Mouse (Mus musculus) spleen, postnatal 36 days (tissue): Measurements from ENCODE around the gene Cntnap3.
"Not testable (repeated sequence)": the region's sequence is repeated elsewhere in the genome, so short reads cannot be mapped to it uniquely, and the experiment has no call there.

Experiments used
- DNase-seq, 2 experiments: peaks; one replicate each; pipeline ENCODE4 v3.0.0; 2022; ENCODE audit warnings: low spot score in 2 of 2, mixed read lengths in 1 of 2

Gene Cntnap3

DNA sequence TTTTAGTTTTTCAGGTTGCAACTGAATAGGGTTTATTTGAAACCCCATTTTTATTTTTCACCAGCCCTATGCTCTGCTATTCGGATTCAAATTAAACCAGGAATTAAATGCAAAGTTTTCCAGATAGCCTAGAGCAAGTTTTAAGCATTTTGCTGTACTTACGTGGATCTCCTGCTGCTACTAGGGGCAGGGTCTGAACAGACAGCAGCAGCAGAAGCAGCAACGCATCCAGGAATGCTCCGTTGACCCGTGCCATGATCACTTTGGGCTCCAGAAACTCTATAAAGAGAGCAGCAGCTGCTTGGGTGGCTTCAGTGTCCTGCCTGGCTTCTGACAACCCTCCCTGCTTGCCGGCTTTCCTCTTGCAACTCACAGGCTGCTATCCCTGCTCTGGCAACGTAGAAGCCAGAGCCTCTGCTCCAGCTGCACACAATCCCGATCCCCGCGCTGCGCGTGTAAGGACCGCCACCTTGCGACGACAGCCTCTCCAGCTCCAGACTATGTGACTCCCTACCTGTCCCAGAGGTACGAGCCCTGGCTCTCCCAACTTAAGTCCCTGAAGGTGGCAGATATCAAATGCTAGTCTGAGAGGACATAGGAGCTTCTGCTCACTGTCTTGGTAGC is at the start of gene Cntnap3:
TSS of gene Cntnap3 (minus strand) at position 371 of the 624 bp plus-strand sequence.
- DNase-seq: no peak

DNA sequence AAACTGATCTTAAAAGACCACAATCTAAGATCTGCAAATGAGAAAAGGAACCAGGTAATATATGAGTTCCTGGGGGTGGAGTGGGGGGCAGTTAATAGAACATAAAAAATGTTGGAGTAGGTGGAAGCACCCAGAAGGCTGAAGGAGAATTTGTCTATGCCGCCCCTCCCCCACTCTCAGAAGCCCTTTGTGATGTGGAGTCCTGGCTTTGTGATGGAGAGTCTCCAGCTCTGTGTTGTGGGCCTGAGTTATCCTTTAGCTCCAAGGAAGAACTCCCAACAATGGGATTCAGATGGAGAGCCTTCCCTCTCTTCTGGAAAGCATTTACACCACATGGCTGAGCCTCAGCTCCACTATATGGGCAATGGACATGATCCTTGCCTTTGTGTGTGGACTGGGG is 13.4 kb upstream of the Cntnap3 start, which contains the start of gene Spata31:
TSS of gene Spata31 (plus strand) at position 216 of the 400 bp plus-strand sequence.
- DNase-seq: no peak

DNA sequence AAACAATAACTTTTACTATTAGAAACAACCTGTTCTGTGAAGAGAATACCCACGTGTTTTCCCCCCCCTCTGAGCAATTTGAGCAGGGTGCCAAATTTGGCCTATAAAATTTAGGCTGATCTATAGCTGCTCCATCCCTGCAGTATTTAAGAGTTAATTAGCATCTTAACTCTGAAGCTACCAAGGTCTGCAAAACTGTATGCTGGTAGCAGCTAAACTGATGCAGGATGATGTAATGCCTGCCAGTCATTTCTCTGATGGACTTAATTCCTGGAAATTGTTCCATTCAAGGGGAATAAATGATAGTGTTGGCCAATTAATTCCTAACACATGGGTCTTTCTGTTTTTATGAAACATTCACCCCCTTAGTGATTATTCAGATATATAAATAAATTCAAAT is 623 bp downstream of the Cntnap3 start:
- no peak for DNase-seq

DNA sequence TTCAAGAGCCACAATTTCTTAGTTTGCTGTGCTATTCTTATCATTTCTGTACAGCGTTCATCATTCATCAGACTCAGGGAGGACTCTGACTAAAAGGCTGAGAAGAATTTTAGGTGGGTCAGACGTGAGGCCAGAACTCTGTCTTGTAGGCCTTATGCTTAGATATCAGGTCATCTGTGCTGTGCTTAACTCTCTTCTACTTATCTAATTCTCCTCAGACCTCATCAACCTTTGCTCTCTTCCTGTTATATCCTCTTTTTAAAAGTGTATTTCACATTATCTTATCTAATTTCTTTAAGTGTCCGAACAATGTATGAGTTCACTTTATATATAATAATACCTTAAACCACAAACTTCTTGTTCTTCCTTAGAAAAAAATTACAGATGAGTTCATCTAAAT is 38.4 kb downstream of the Cntnap3 start:
- no peak for DNase-seq

DNA sequence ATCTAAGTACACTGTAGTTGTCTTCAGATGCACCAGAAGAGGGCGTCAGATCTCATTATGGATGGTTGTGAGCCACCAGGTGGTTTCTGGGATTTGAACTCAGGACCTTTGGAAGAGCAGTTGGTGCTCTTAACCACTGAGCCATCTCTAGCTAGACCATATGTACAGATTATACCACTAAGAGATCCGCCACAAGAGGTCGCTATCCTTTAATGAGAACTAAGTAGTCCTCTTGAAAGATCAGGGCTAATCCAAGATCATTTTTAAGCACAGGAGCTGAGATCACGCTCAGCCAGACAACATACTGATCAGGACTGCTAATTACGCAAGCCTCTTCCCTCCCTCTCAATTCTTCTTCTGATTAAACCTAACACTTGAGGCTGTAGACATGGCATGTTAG is 78.9 kb downstream of the Cntnap3 start:
- DNase-seq: not testable (repeated sequence)

DNA sequence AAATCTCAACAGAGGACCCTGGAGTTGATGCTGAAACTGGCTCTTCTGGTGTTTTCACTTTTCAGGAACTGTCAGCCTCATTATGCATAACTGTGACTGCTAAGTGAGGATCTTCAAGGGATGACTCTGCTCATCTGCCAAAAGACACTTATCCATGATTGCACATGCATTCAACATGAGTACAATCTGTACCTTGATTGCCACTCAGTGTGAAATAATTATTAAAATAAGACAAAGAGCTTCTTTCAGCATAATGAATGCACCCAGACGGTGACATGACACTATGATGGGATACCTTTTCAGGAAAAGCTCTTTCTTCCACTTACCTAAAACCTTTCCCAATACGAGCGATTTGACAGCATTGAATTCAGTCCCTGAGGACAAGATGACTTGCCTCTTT is 158.4 kb downstream of the Cntnap3 start:
- no peak for DNase-seq

DNA sequence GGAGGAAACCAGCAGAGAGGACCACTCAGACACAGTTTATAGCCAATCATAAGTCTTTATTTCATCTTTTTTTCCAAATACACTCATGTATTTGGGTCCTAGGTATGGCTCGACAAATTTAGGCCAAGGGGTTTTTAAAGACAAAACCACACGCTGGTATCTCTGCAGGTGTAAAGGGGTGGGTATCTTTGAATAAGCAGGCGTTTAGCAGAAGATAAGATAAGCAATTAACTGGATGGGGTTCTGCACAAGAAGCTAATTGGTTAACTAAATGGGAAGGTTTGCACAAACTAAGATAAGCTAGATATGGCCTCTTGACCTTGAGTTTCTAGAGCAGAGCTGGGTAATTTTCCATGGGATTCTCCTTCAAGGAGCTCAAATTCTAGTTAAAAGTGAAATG is 171.5 kb downstream of the Cntnap3 start:
- no peak for DNase-seq

DNA sequence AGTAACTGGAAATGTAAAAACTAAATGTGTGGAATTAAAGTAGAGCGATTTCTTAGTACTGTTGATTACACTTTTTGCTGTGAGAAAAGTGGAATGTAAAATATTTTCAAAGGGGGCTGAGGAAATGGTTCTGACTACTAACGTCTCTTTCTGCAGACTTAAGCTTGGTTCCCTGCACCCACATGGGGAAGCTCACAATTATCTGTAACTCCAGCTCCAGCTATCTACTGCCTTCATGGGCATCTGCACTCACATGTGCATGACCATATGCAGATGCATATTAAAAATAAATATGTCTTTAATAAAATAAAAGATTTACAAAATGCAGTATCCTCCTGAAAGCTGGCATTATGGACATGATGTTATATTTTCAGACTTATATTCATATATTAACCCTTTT is 187.0 kb downstream of the Cntnap3 start:
- no peak for DNase-seq

DNA sequence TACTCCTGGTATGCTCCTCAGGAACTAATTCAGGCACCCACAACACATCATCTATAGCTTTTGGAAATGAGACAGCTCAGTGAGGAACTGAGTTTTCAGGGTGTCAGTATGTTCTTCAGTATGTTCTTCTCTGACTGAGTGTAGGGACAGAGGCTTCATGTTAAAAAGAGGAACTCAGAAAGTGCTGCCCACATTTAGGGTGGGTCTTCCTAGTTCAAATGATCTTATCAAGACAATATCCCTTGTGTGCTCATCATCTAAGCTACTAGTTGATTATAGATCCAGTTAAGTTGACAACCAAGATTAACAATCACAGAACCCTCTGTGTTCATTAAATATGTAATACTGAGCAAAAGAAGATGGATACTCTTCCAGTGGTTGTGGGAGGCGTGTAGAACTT is 211.3 kb downstream of the Cntnap3 start:
- no peak for DNase-seq
